Mouse (Mus musculus) CD8-positive naive resting alpha-beta T cell, adult 2 months (primary cell): Measurements from ENCODE around the gene Gm7173.

Experiments
- DNase-seq, 2 experiments: peaks; one replicate each; pipeline ENCODE4 v3.0.0; 2022; ENCODE audit warnings: low read depth in 2 of 2, low spot score in 2 of 2

The Gm7173 gene

DNA sequence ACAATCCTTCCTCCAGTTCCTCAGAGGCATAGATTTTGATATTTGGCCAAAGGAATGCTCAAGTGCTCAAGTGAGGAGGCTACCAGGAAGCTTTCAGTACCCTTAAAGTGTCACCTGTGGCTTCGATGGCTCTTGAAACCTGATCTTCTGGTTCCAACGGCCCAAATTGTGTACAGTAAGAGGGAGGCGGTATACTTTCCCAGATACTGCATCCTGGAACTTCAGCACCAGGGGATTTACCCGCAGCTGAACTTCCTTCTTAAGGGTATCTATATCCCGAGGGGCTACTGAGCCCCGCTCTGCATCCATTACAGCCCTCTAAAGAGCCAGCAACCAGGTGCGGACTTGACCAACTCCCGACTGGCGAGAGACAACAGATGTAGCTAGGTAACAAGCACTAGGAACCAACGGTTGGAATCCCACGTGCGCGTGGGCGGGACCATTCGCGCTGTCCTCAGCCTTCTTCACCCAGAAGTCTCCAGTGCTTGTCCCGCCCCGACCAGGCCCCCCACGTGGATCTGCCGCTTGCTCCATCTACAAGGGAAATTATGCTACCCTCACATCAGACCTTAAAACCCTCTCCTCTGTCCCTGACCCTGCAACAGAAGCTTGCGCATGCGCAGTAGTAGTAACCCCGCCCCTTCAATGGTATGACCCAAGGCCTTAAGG lies at the start of gene Gm7173:
Gene Gm7173 (minus strand): TSS at position 309 of the 669 bp plus-strand sequence.
- DNase-seq = no peak

DNA sequence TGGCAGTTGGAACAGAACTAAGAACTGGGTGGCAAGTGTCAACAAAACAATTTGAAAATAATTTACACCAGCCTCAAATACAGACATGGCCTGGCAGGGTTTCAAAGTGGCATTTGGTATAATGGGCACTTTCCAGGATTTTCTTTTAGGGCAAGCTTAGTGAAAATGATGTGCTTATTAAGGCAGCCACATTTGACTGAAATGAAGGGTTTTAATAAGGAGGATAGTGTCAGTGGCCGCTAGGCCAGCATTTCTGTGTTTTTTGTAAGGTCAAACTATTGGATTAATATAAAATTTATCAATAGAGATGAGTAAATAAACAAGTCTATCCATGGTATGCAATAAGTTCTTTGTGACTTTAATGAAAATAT lies 546 bp upstream of the Gm7173 start:
- no peak for DNase-seq

DNA sequence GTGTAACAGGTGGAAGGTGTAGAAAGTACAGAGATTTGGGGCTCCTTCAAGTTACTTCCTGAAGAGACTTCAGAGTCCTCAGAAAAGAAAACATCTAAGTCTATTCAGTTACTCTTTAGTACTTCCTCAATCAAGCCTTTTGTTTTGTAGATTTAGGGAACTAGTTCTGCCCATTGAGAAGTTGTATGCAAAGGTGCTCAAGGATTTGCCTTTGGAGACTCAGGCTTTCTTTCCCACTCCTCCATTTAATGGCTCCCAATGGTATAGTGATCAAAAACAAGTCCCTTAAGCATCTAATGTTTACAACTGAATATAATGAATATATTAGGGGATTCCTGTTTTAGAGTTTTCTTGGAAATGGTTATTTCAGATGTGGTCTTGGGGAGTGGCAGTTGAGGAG lies 200.3 kb downstream of the Gm7173 start:
- no peak for DNase-seq
